ENCODE assay signal across 21 mouse cellular contexts in genomic region chr3:108076836-108077235, GRCm38 (mm10). TPM values are rescaled to one million over a fixed set of nuclear protein-coding genes. Genes with fewer than 3 reads are reported as not detected.
A peak's percentile ranks its signal among the peaks of the same experiment; 100 is the strongest.
DNase-seq lines count a peak whose midpoint lies in the region; ATAC-seq and TF ChIP-seq lines count a peak whose summit lies in the region.
"Had no signal": no experiment of that assay in that cellular context is flagged by ENCODE, and none has a peak within 500 bp of the region (broad histone marks: within the 10 kb centered on the region; RNA-seq: fewer than 3 reads in every experiment).

No protein-coding gene starts in this region.

- peaks cover 72% of the 10 kb centered on the region for H3K36me3 ChIP-seq in liver, postnatal 0 days (replicated peaks; ENCODE audit: insufficient read depth, low read length)
- no peaks in the 10 kb centered on the region; the same call in 1 of the 2 replicates for H3K36me3 ChIP-seq in kidney, adult 2 months (ENCODE audit: control insufficient read depth, insufficient read depth, low read length)
- peaks cover 52% of the 10 kb centered on the region for H3K36me3 ChIP-seq in kidney, postnatal 0 days (ENCODE audit: insufficient read depth, low read length)
- peaks cover 32% of the 10 kb centered on the region for H3K36me3 ChIP-seq in heart, embryonic 11.5 days (ENCODE audit: control insufficient read depth, insufficient read depth, low read length)

- TF ChIP-seq POLR2A in kidney, adult 2 months (IDR thresholded peaks at IDR 0.05; ENCODE audit: low read depth, low read length): no peak

- no peaks in the 10 kb centered on the region for H3K27me3 ChIP-seq in liver, postnatal 0 days (ENCODE audit: insufficient read depth, low read length)
- H3K27me3 ChIP-seq in kidney, adult 2 months (replicated peaks; ENCODE audit: control insufficient read depth, insufficient read depth, low read length): no peaks in the 10 kb centered on the region
- no peaks in the 10 kb centered on the region for H3K27me3 ChIP-seq in kidney, postnatal 0 days (ENCODE audit: insufficient read depth, low read length)
- no peaks in the 10 kb centered on the region for H3K27me3 ChIP-seq in heart, embryonic 11.5 days (ENCODE audit: control insufficient read depth, insufficient read depth, low read length)
- H3K27me3 ChIP-seq: CH12.LX; embryonic facial prominence, embryonic 12.5 days; forebrain, embryonic 12.5 days; heart, embryonic 13.5 days; hindbrain, embryonic 12.5 days had no signal

- no peak for ATAC-seq in liver, postnatal 0 days
- ATAC-seq in kidney, postnatal 0 days (replicated peaks; ENCODE audit: low FRiP score, low read depth): peak; percentile 69
- ATAC-seq in heart, embryonic 11.5 days (replicated peaks; ENCODE audit: insufficient number of reproducible peaks, low FRiP score, low TSS enrichment): no peak
- ATAC-seq: forebrain, embryonic 16.5 days; hindbrain, embryonic 16.5 days had no signal

- H3K9me3 ChIP-seq in liver, postnatal 0 days (ENCODE audit: low read length): no peaks in the 10 kb centered on the region
- H3K9me3 ChIP-seq in kidney, postnatal 0 days (replicated peaks; ENCODE audit: low read length): no peaks in the 10 kb centered on the region
- H3K9me3 ChIP-seq in heart, embryonic 11.5 days (replicated peaks; ENCODE audit: control insufficient read depth, low read length): no peaks in the 10 kb centered on the region
- H3K9me3 ChIP-seq: embryonic facial prominence, embryonic 12.5 days; forebrain, embryonic 12.5 days; heart, embryonic 13.5 days; hindbrain, embryonic 12.5 days had no signal

- H3K9ac ChIP-seq in liver, postnatal 0 days (replicated peaks): no peak overlapping the region
- H3K9ac ChIP-seq in kidney, postnatal 0 days (ENCODE audit: low read depth, low read length): no peak overlapping the region
- H3K9ac ChIP-seq in heart, embryonic 11.5 days (ENCODE audit: low read depth, low read length): no peak overlapping the region
- H3K9ac ChIP-seq: embryonic facial prominence, embryonic 12.5 days; forebrain, embryonic 12.5 days; heart, embryonic 13.5 days; hindbrain, embryonic 12.5 days had no signal

- no peak overlapping the region for H3K4me2 ChIP-seq in liver, postnatal 0 days (ENCODE audit: low read depth, low read length)
- no peak overlapping the region for H3K4me2 ChIP-seq in kidney, postnatal 0 days (ENCODE audit: low read length)
- H3K4me2 ChIP-seq in heart, embryonic 11.5 days: no peak overlapping the region
- H3K4me2 ChIP-seq: embryonic facial prominence, embryonic 12.5 days; forebrain, embryonic 12.5 days; heart, embryonic 13.5 days; hindbrain, embryonic 12.5 days had no signal

- no peak overlapping the region for H3K27ac ChIP-seq in liver, postnatal 0 days (ENCODE audit: low read depth)
- H3K27ac ChIP-seq in kidney, adult 2 months (ENCODE audit: insufficient read depth, low read depth, low read length): no peak overlapping the region
- H3K27ac ChIP-seq in kidney, postnatal 0 days: no peak overlapping the region
- no peak overlapping the region for H3K27ac ChIP-seq in heart, embryonic 11.5 days (ENCODE audit: low read depth, low read length)
- H3K27ac ChIP-seq: embryonic facial prominence, embryonic 12.5 days; forebrain, embryonic 12.5 days; heart, embryonic 13.5 days; hindbrain, embryonic 12.5 days had no signal

- H3K4me3 ChIP-seq in liver, postnatal 0 days (ENCODE audit: low read depth, low read length): no peak overlapping the region
- no peak overlapping the region for H3K4me3 ChIP-seq in kidney, adult 2 months (ENCODE audit: insufficient read depth, low read depth, low read length)
- H3K4me3 ChIP-seq in kidney, postnatal 0 days (replicated peaks; ENCODE audit: low read depth, low read length): no peak overlapping the region
- H3K4me3 ChIP-seq in heart, embryonic 11.5 days (ENCODE audit: low read depth, low read length): no peak overlapping the region
- H3K4me3 ChIP-seq: embryonic facial prominence, embryonic 12.5 days; forebrain, embryonic 12.5 days; heart, embryonic 13.5 days; hindbrain, embryonic 12.5 days had no signal

- 93% methylated on average over 9 of the region's 9 CpGs for WGBS in liver, postnatal 0 days (ENCODE audit: insufficient replicate concordance)
- 51% methylated on average over 9 of the region's 9 CpGs for whole genome bisulfite sequencing in kidney, adult 2 months
- 67% methylated on average over 9 of the region's 9 CpGs for WGBS in kidney, postnatal 0 days
- WGBS in heart, embryonic 11.5 days (ENCODE audit: insufficient replicate concordance): 87% methylated on average over 9 of the region's 9 CpGs

- no peak for TF ChIP-seq EP300 in liver, postnatal 0 days (IDR thresholded peaks at IDR 0.05; ENCODE audit: low read depth)

- DNase-seq in liver, postnatal 0 days: peak; percentile 12
- no peak for DNase-seq in liver
- peak; percentile 76 for DNase-seq in kidney, adult 2 months
- DNase-seq in kidney, postnatal 0 days (ENCODE audit: low spot score): peak; percentile 46
- peak; percentile 59 to 74 for DNase-seq in kidney, postnatal 36 days
- no peak for DNase-seq in cerebellum, adult 11 months
- no peak for DNase-seq in gastrocnemius, postnatal 4 days (ENCODE audit: low spot score in 2 of 2)
- DNase-seq: adrenal gland, adult 8-10 months; cerebellum, adult 11-12 months; cerebellum, adult 9-10 months; cerebellum, postnatal 25 days; gastrocnemius, postnatal 14 days; heart, postnatal 36 days had no signal

- no peak for TF ChIP-seq CTCF in liver, postnatal 0 days (IDR thresholded peaks at IDR 0.05; ENCODE audit: low read depth)
- TF ChIP-seq CTCF in kidney, adult 2 months (conservative IDR thresholded peaks at IDR 0.05; ENCODE audit: insufficient read depth, insufficient read length, low read depth, low read length): no peak
- no peak for TF ChIP-seq CTCF in kidney, postnatal 0 days (IDR thresholded peaks at IDR 0.05; ENCODE audit: low read depth)

- peaks cover 3% of the 10 kb centered on the region; the same call in 1 of the 2 replicates for H3K4me1 ChIP-seq in liver, postnatal 0 days (ENCODE audit: insufficient read depth)
- H3K4me1 ChIP-seq in kidney, adult 2 months (ENCODE audit: control insufficient read depth, insufficient read depth, low read length): no peaks in the 10 kb centered on the region
- no peaks in the 10 kb centered on the region; the same call in 1 of the 2 replicates for H3K4me1 ChIP-seq in kidney, postnatal 0 days (replicated peaks; ENCODE audit: insufficient read depth, low read length)
- H3K4me1 ChIP-seq in heart, embryonic 11.5 days (ENCODE audit: control insufficient read depth, insufficient read depth, low read length): peaks cover 8% of the 10 kb centered on the region
- H3K4me1 ChIP-seq: embryonic facial prominence, embryonic 12.5 days had no signal

RNA-seq across cellular contexts. Expression of gene Ampd2, which starts 9.6 kb away (rescaled TPM):
- 17.3 and 23.0 TPM in 2 replicates for polyA plus RNA-seq in liver, postnatal 0 days (2015; fragmentation: Nextera tagmentation; extraction: Ambion mirVana)
- polyA plus RNA-seq in kidney, adult 2 months (2012; rRNA removed): 59.0 and 86.6 TPM in 2 replicates
- 35.8 and 38.2 TPM in 2 replicates for polyA plus RNA-seq in kidney, postnatal 0 days (2015; fragmentation: Nextera tagmentation; extraction: Ambion mirVana)
- total RNA-seq in gastrocnemius, postnatal 4 days (2021): 10 to 100 TPM; 20.2 to 22.2 TPM
- 30.6 and 32.1 TPM in 2 replicates for polyA plus RNA-seq in heart, embryonic 11.5 days (2014; fragmentation: Nextera tagmentation; extraction: Ambion mirVana)

RNA-seq across cellular contexts. Expression of gene Gnat2, which starts 15.8 kb away (rescaled TPM):
- polyA plus RNA-seq in liver, postnatal 0 days (2015; fragmentation: Nextera tagmentation; extraction: Ambion mirVana): 1.6 and 1.7 TPM in 2 replicates
- 0.61 TPM in 2 replicates for polyA plus RNA-seq in kidney, adult 2 months (2012; rRNA removed)
- polyA plus RNA-seq in kidney, postnatal 0 days (2015; fragmentation: Nextera tagmentation; extraction: Ambion mirVana): 1.0 and 1.2 TPM in 2 replicates
- total RNA-seq in gastrocnemius, postnatal 4 days (2021): under 1 TPM; 0.31 to 0.49 TPM
- 1.1 and 1.3 TPM in 2 replicates for polyA plus RNA-seq in heart, embryonic 11.5 days (2014; fragmentation: Nextera tagmentation; extraction: Ambion mirVana)
- total RNA-seq: heart, postnatal 36 days had no signal

RNA-seq across cellular contexts. Expression of gene Gstm4, which starts 32.1 kb away (rescaled TPM):
- 12.9 and 13.5 TPM in 2 replicates for polyA plus RNA-seq in liver, postnatal 0 days (2015; fragmentation: Nextera tagmentation; extraction: Ambion mirVana)
- 23.4 and 23.9 TPM in 2 replicates for polyA plus RNA-seq in kidney, adult 2 months (2012; rRNA removed)
- 21.8 and 22.1 TPM in 2 replicates for polyA plus RNA-seq in kidney, postnatal 0 days (2015; fragmentation: Nextera tagmentation; extraction: Ambion mirVana)
- 1 to 10 TPM; 7.9 to 9.8 TPM for total RNA-seq in gastrocnemius, postnatal 4 days (2021)
- 14.7 and 17.7 TPM in 2 replicates for polyA plus RNA-seq in heart, embryonic 11.5 days (2014; fragmentation: Nextera tagmentation; extraction: Ambion mirVana)

RNA-seq across cellular contexts. Expression of gene Gstm1, which starts 59.1 kb away (rescaled TPM):
- polyA plus RNA-seq in liver, postnatal 0 days (2015; fragmentation: Nextera tagmentation; extraction: Ambion mirVana): 188 and 211 TPM in 2 replicates
- 1,515 and 1,697 TPM in 2 replicates for polyA plus RNA-seq in kidney, adult 2 months (2012; rRNA removed)
- polyA plus RNA-seq in kidney, postnatal 0 days (2015; fragmentation: Nextera tagmentation; extraction: Ambion mirVana): 177 and 224 TPM in 2 replicates
- 10 to 100 TPM; 59.6 to 61.2 TPM for total RNA-seq in gastrocnemius, postnatal 4 days (2021)
- 32.8 and 35.5 TPM in 2 replicates for polyA plus RNA-seq in heart, embryonic 11.5 days (2014; fragmentation: Nextera tagmentation; extraction: Ambion mirVana)

Comparison
In these comparisons a context has a peak if more than half of its experiments do, and no peak if none do; other contexts are left out.
1. DNase-seq: peak in liver, postnatal 0 days (single experiment), kidney, adult 2 months (single experiment), kidney, postnatal 0 days (single experiment) and kidney, postnatal 36 days (2 of 2); none in liver (single experiment), cerebellum, adult 11 months (single experiment) and gastrocnemius, postnatal 4 days (0 of 2).